Mouse (Mus musculus) MEL-GATA-1-ER (cell line): ENCODE data around the gene Sgcd.
"Not testable (repeated sequence)": the region's sequence is repeated elsewhere in the genome, so short reads cannot be mapped to it uniquely, and the experiment has no call there.

Experiments used
- DNase-seq: peaks from one replicate; pipeline ENCODE4 v3.0.0-alpha.2; 2012; ENCODE audit warnings: low read depth; ENCODE audit errors: extremely low read depth

Sgcd gene

GRCm38 (mm10) chr11:47777226-47777915 lies 211.4 kb downstream of the Sgcd start:
- no peak for DNase-seq

GRCm38 (mm10) chr11:47776019-47776418 lies 212.8 kb downstream of the Sgcd start:
- no peak for DNase-seq

GRCm38 (mm10) chr11:47765859-47766258 lies 222.9 kb downstream of the Sgcd start:
- no peak for DNase-seq

GRCm38 (mm10) chr11:47763569-47763968 lies 225.2 kb downstream of the Sgcd start:
- DNase-seq, result not testable (repeated sequence)

GRCm38 (mm10) chr11:47759015-47759414 lies 229.8 kb downstream of the Sgcd start:
- no peak for DNase-seq

GRCm38 (mm10) chr11:47742806-47743205 lies 246.0 kb downstream of the Sgcd start:
- no peak for DNase-seq

GRCm38 (mm10) chr11:47704930-47705787 lies 283.6 kb downstream of the Sgcd start:
- DNase-seq, result no peak

- DNase-seq, result no peak
These were observed 293.2 kb downstream of the Sgcd start for GRCm38 (mm10) chr11:47695611-47696010.

- DNase-seq, result no peak
These were observed 330.6 kb downstream of the Sgcd start for GRCm38 (mm10) chr11:47658135-47658534.

- no peak for DNase-seq
These were observed 342.9 kb downstream of the Sgcd start for GRCm38 (mm10) chr11:47645911-47646310.

GRCm38 (mm10) chr11:47641567-47642259 lies 347.1 kb downstream of the Sgcd start:
- DNase-seq, result no peak

GRCm38 (mm10) chr11:47640556-47640955 lies 348.2 kb downstream of the Sgcd start:
- no peak for DNase-seq

GRCm38 (mm10) chr11:47630186-47630585 lies 358.6 kb downstream of the Sgcd start:
- DNase-seq, result no peak

GRCm38 (mm10) chr11:47609892-47610291 lies 378.9 kb downstream of the Sgcd start:
- DNase-seq, result no peak

GRCm38 (mm10) chr11:47574635-47575034 lies 414.1 kb downstream of the Sgcd start:
- no peak for DNase-seq

GRCm38 (mm10) chr11:47568488-47568887 lies 420.3 kb downstream of the Sgcd start:
- no peak for DNase-seq

- no peak for DNase-seq
These were observed 422.6 kb downstream of the Sgcd start for GRCm38 (mm10) chr11:47566156-47566555.

GRCm38 (mm10) chr11:47524845-47525244 lies 463.9 kb downstream of the Sgcd start:
- DNase-seq, result no peak

- DNase-seq, result no peak
These were observed 480.7 kb downstream of the Sgcd start for GRCm38 (mm10) chr11:47508047-47508446.

- not testable (repeated sequence) for DNase-seq
These were observed 485.5 kb downstream of the Sgcd start for GRCm38 (mm10) chr11:47503236-47503635.

- no peak for DNase-seq
These were observed 515.1 kb downstream of the Sgcd start for GRCm38 (mm10) chr11:47473493-47474230.
